Mouse (Mus musculus) lung, embryonic 14.5 days (tissue): ENCODE data around the gene Ntn3. TPM values are rescaled to one million over a fixed set of nuclear protein-coding genes. Genes with fewer than 3 reads are reported as not detected.

Source experiments
- ATAC-seq: fragments of 200-750 bp; cut with Nextera tagmentation; 2 replicates; pipeline ENCODE4 v1.8.0; 2017; ENCODE audit warnings: mild to moderate bottlenecking, moderate TSS enrichment, moderate library complexity; ENCODE audit not compliant: insufficient read depth
- DNase-seq: peaks from one replicate; pipeline ENCODE4 v3.0.0-alpha.2; 2015
- H3K27ac ChIP-seq: fragments of 300-500 bp; sonication (generic); 2 replicates; pipeline ENCODE4 v1.5.1; 2014; ENCODE audit warnings: low read depth, mild to moderate bottlenecking, moderate library complexity
- H3K27me3 ChIP-seq: fragments of 300-500 bp; sonication (generic); 2 replicates; pipeline ENCODE4 v1.6.1; 2014; ENCODE audit warnings: low read length, control low read depth; ENCODE audit not compliant: insufficient read depth
- H3K36me3 ChIP-seq: fragments of 300-500 bp; sonication (generic); 2 replicates; pipeline ENCODE4 v1.6.1; 2014; ENCODE audit warnings: control low read depth; ENCODE audit not compliant: insufficient read depth
- H3K4me1 ChIP-seq: fragments of 300-500 bp; sonication (generic); 2 replicates; pipeline ENCODE4 v1.6.1; 2014; ENCODE audit warnings: antibody characterized with exemption, control low read depth; ENCODE audit not compliant: insufficient read depth
- H3K4me2 ChIP-seq: fragments of 300-500 bp; sonication (generic); 2 replicates; pipeline ENCODE4 v1.6.1; 2014; ENCODE audit warnings: mild to moderate bottlenecking
- H3K4me3 ChIP-seq: fragments of 300-500 bp; sonication (generic); 2 replicates; pipeline ENCODE4 v1.5.1; 2014; ENCODE audit warnings: low read depth, low read length
- H3K9ac ChIP-seq: fragments of 300-500 bp; sonication (generic); 2 replicates; pipeline ENCODE4 v1.6.1; 2014
- H3K9me3 ChIP-seq: fragments of 300-500 bp; sonication (generic); 2 replicates; pipeline ENCODE4 v1.6.1; 2016; ENCODE audit warnings: low read depth, low read length, control low read depth
- CTCF ChIP-seq: IDR thresholded peaks from 2 replicates; pipeline ENCODE4 v1.5.1; 2016; ENCODE audit warnings: antibody characterized with exemption, low read depth
- WGBS: fragments of 180-500 bp; shearing (Covaris S2); extraction: QIAGEN DNeasy Blood & Tissue Kit; methylation state at CpG from one replicate; pipeline ENCODE4 v1.1.7; 2014; 5-methylcytosine and 5-hydroxymethylcytosine counted together
- polyA plus RNA-seq: library from polyadenylated mRNA; unstranded; fragments of >200 nt; fragmentation: Nextera tagmentation; extraction: Ambion mirVana; gene quantifications from 2 replicates; pipeline ENCODE4 v1.2.1, GENCODE M21; 2014

Gene Ntn3
- polyA plus RNA-seq, 1 experiment from 2014 or later: 10.3 TPM

DNA sequence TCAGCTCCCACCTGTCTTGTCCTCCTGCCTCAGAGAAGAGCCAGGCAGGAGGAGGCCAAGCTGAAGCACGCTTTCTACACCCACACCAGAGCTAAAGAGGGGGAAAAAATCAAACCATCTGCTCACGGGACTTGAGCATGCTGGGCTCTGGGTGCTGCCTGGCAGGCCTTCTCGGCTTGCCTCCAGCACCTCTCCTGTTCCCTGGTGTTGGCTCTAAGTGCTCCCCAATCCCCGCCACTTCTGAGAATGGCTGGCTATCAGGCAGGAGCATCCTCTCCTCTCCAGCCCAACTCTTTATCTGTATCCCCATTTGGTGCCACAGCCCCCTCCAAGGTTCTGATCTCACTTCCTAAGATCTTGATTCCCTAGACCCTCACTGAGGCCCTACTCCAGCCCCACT, 10.1 kb downstream of the Ntn3 start:
- TF ChIP-seq CTCF: no peak
- H3K27me3 ChIP-seq: no peaks in the 10 kb centered on the region
- no peaks in the 10 kb centered on the region for H3K9me3 ChIP-seq
- no peak overlapping the region for H3K4me2 ChIP-seq
- H3K4me3 ChIP-seq: no peak overlapping the region
- DNase-seq (no peak), ATAC-seq (no peak)
- H3K4me1 ChIP-seq: peaks cover 2% of the 10 kb centered on the region
- 91% methylated on average over 4 of the region's 4 CpGs for WGBS
- H3K27ac ChIP-seq: no peak overlapping the region
- no peaks in the 10 kb centered on the region for H3K36me3 ChIP-seq
- no peak overlapping the region for H3K9ac ChIP-seq

- no peak for TF ChIP-seq CTCF
- ATAC-seq (no peak), DNase-seq (no peak)
- H3K27ac ChIP-seq: no peak overlapping the region
- no peaks in the 10 kb centered on the region for H3K27me3 ChIP-seq
- WGBS: 49% methylated on average over 15 of the region's 15 CpGs
- no peaks in the 10 kb centered on the region for H3K4me1 ChIP-seq
- H3K9ac ChIP-seq: no peak overlapping the region
- no peak overlapping the region for H3K4me3 ChIP-seq
- no peaks in the 10 kb centered on the region for H3K9me3 ChIP-seq
- H3K4me2 ChIP-seq: no peak overlapping the region
- no peaks in the 10 kb centered on the region for H3K36me3 ChIP-seq
Measured at GRCm38 (mm10) chr17:24197032-24197824, 12.1 kb downstream of the Ntn3 start.

GRCm38 (mm10) chr17:24195349-24195748, 14.0 kb downstream of the Ntn3 start:
- no peak overlapping the region for H3K27ac ChIP-seq
- H3K9ac ChIP-seq: no peak overlapping the region
- H3K27me3 ChIP-seq: no peaks in the 10 kb centered on the region
- 55% methylated on average over 2 of the region's 2 CpGs for WGBS
- ATAC-seq (no peak), DNase-seq (no peak)
- no peaks in the 10 kb centered on the region for H3K4me1 ChIP-seq
- H3K36me3 ChIP-seq: no peaks in the 10 kb centered on the region
- no peak for TF ChIP-seq CTCF
- H3K4me3 ChIP-seq: no peak overlapping the region
- no peak overlapping the region for H3K4me2 ChIP-seq
- H3K9me3 ChIP-seq: no peaks in the 10 kb centered on the region

- 83% methylated on average over 5 of the region's 5 CpGs for WGBS
- Histone ChIP-seq H3K27me3 (no peaks in the 10 kb centered on the region), H3K9me3 (no peaks in the 10 kb centered on the region), H3K4me2 (no peak overlapping the region), H3K4me1 (no peaks in the 10 kb centered on the region), H3K4me3 (no peak overlapping the region), H3K27ac (no peak overlapping the region), H3K9ac (no peak overlapping the region), H3K36me3 (0 out of 2 replicates have a peak, but pooled peaks cover 4% of the 10 kb centered on the region)
- TF ChIP-seq CTCF: no peak
- ATAC-seq (no peak), DNase-seq (no peak)
Measured at GRCm38 (mm10) chr17:24193769-24194168, 15.6 kb downstream of the Ntn3 start.

GRCm38 (mm10) chr17:24193268-24193667, 16.1 kb downstream of the Ntn3 start:
- DNase-seq (no peak), ATAC-seq (no peak)
- no peak for TF ChIP-seq CTCF
- 85% methylated on average over 8 of the region's 8 CpGs for WGBS
- H3K9me3 ChIP-seq: no peaks in the 10 kb centered on the region
- H3K4me1 ChIP-seq: no peaks in the 10 kb centered on the region
- H3K9ac ChIP-seq: no peak overlapping the region
- H3K27me3 ChIP-seq: no peaks in the 10 kb centered on the region
- H3K27ac ChIP-seq: no peak overlapping the region
- H3K4me3 ChIP-seq: no peak overlapping the region
- H3K4me2 ChIP-seq: no peak overlapping the region
- H3K36me3 ChIP-seq: 0 out of 2 replicates have a peak, but pooled peaks cover 4% of the 10 kb centered on the region

- Histone ChIP-seq H3K36me3 (0 out of 2 replicates have a peak, but pooled peaks cover 4% of the 10 kb centered on the region), H3K9ac (no peak overlapping the region; the same call in 1 of the 2 replicates), H3K4me3 (no peak overlapping the region), H3K4me1 (no peaks in the 10 kb centered on the region), H3K27ac (no peak overlapping the region), H3K9me3 (no peaks in the 10 kb centered on the region), H3K4me2 (no peak overlapping the region), H3K27me3 (no peaks in the 10 kb centered on the region)
- ATAC-seq: no peak
- 67% methylated on average over 8 of the region's 8 CpGs for WGBS
- no peak for TF ChIP-seq CTCF
- no peak for DNase-seq
Measured at GRCm38 (mm10) chr17:24192848-24193247, 16.5 kb downstream of the Ntn3 start.

DNA sequence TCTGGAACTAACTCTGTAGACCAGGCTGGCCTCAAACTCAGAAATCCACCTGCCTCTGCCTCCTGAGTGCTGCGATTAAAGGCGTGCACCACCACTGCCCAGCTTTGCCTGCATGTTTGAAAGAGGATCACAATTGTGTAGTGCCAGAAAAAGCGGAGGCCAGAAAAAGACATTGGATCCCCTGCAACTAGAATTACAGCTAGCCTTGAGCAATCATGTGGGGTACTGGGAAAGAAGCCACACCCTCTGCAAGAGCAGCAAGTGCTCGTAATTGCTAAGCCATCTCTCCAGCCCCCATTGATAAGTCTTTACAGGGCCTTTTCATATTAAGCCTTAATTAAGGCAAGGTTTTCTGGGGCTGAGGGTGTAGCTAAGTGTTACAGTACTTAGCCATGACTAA, 17.9 kb downstream of the Ntn3 start:
- no peak overlapping the region for H3K4me2 ChIP-seq
- 0 out of 2 replicates have a peak, but pooled peaks cover 4% of the 10 kb centered on the region for H3K36me3 ChIP-seq
- WGBS: 77% methylated on average over 4 of the region's 4 CpGs
- no peaks in the 10 kb centered on the region for H3K9me3 ChIP-seq
- H3K27ac ChIP-seq: no peak overlapping the region
- H3K9ac ChIP-seq: no peak overlapping the region
- no peak for TF ChIP-seq CTCF
- H3K27me3 ChIP-seq: no peaks in the 10 kb centered on the region
- no peak for ATAC-seq
- H3K4me3 ChIP-seq: no peak overlapping the region
- no peaks in the 10 kb centered on the region for H3K4me1 ChIP-seq
- DNase-seq: no peak
